Comparison of ENCODE assay signal across 10 mouse cellular contexts in the genomic region with DNA sequence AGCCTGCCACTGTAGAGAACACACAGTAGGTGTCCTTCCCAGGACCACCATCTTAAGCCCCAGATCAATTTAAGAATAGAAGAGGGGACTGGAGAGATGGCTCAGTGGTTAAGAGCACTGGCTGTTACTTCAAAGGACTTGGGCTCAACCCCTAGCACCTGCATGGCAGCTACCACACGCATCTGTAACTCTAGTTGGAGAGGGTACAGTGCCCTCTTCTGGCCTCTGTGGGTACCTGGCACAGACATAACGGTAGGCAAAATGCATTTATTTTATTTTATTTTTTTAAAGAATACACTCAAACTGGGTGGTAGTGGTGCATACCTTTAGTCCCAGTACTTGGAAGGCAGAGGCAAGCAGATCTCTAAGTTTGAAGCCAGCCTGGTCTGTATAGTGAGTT.
DNase-seq lines count a peak whose midpoint lies in the region; ATAC-seq and TF ChIP-seq lines count a peak whose summit lies in the region.
"Had no signal": no experiment of that assay in that cellular context is flagged by ENCODE, and none has a peak within 500 bp of the region (broad histone marks: within the 10 kb centered on the region; RNA-seq: fewer than 3 reads in every experiment).

No protein-coding gene starts in this region.

- H3K9me3 ChIP-seq in hindbrain, postnatal 0 days (ENCODE audit: low read length) = no peaks in the 10 kb centered on the region
- H3K9me3 ChIP-seq in hindbrain, embryonic 12.5 days (replicated peaks) = no peaks in the 10 kb centered on the region

- intact Hi-C loops in left cerebral cortex, postnatal 25 days (cut with DNase I) = no loop called here

- 37% methylated on average over 2 of the region's 2 CpGs for WGBS in hindbrain, postnatal 0 days
- WGBS in hindbrain, embryonic 12.5 days = 39% methylated on average over 2 of the region's 2 CpGs

- no peak overlapping the region for H3K4me2 ChIP-seq in hindbrain, postnatal 0 days (ENCODE audit: low read depth, low read length)
- no peak overlapping the region for H3K4me2 ChIP-seq in hindbrain, embryonic 12.5 days (replicated peaks)

- no peak overlapping the region for H3K4me3 ChIP-seq in hindbrain, postnatal 0 days (ENCODE audit: low read length)
- H3K4me3 ChIP-seq in hindbrain, embryonic 12.5 days = no peak overlapping the region
- H3K4me3 ChIP-seq in embryonic fibroblast, embryonic 13.5 days (ENCODE audit: insufficient read depth, low read length) = no peak overlapping the region

- no peak for DNase-seq in hindbrain, postnatal 0 days (ENCODE audit: low spot score)
- DNase-seq in 416B (ENCODE audit: low read depth) (peak; percentile 73), ES-CJ7 (ENCODE audit: low read depth, low spot score) (peak; percentile 81)
- no peak for DNase-seq in left cerebral cortex, postnatal 25 days (ENCODE audit: low spot score in 2 of 2)
- no peak for DNase-seq in cerebellum, adult 18-20 months
- DNase-seq: cerebellum, adult 11-12 months; heart, adult 18-20 months had no signal

- TF ChIP-seq CTCF in hindbrain, postnatal 0 days (IDR thresholded peaks at IDR 0.05; ENCODE audit: low read depth) = peak; percentile 30; the same call in 1 of the 2 replicates
- 0 out of 2 replicates have a peak, but pooled peaks have one; percentile 3 for TF ChIP-seq CTCF in embryonic fibroblast, embryonic 13.5 days (IDR thresholded peaks at IDR 0.05; ENCODE audit: borderline replicate concordance, insufficient read depth, low read length)

- no peaks in the 10 kb centered on the region for H3K36me3 ChIP-seq in hindbrain, postnatal 0 days (ENCODE audit: insufficient read depth, low read length)
- no peaks in the 10 kb centered on the region for H3K36me3 ChIP-seq in hindbrain, embryonic 12.5 days

- no peak for ATAC-seq in hindbrain, postnatal 0 days
- no peak for ATAC-seq in hindbrain, embryonic 12.5 days (ENCODE audit: low FRiP score)
- no peak for ATAC-seq in erythroblast, adult 5-6 weeks (replicated peaks; ENCODE audit: low FRiP score, poor library complexity, severe bottlenecking)

- no peak for TF ChIP-seq POLR2A in embryonic fibroblast, embryonic 13.5 days (IDR thresholded peaks at IDR 0.05; ENCODE audit: low read depth, low read length)

- no peaks in the 10 kb centered on the region for H3K4me1 ChIP-seq in hindbrain, postnatal 0 days (ENCODE audit: insufficient read depth, low read length)
- peaks cover 6% of the 10 kb centered on the region; the same call in 1 of the 2 replicates for H3K4me1 ChIP-seq in hindbrain, embryonic 12.5 days
- no peaks in the 10 kb centered on the region; the same call in 1 of the 2 replicates for H3K4me1 ChIP-seq in embryonic fibroblast, embryonic 13.5 days (ENCODE audit: control insufficient read depth, insufficient read depth, low read length)

- no peaks in the 10 kb centered on the region for H3K27me3 ChIP-seq in hindbrain, postnatal 0 days (ENCODE audit: insufficient read depth, low read length)
- no peaks in the 10 kb centered on the region for H3K27me3 ChIP-seq in hindbrain, embryonic 12.5 days

- no peak overlapping the region for H3K27ac ChIP-seq in hindbrain, postnatal 0 days
- H3K27ac ChIP-seq in hindbrain, embryonic 12.5 days = no peak overlapping the region
- H3K27ac ChIP-seq in embryonic fibroblast, embryonic 13.5 days (ENCODE audit: insufficient read depth, low read length) = no peak overlapping the region

- H3K9ac ChIP-seq in hindbrain, postnatal 0 days (replicated peaks; ENCODE audit: low read length) = no peak overlapping the region
- H3K9ac ChIP-seq in hindbrain, embryonic 12.5 days = no peak overlapping the region

Comparison
In these comparisons a context has a peak if more than half of its experiments do, and no peak if none do; other contexts are left out.
1. DNase-seq: peak in 416B (single experiment) and ES-CJ7 (single experiment); none in hindbrain, postnatal 0 days (single experiment), left cerebral cortex, postnatal 25 days (0 of 2) and cerebellum, adult 18-20 months (0 of 2).